Mouse (Mus musculus) T-helper 17 cell (primary cell): ENCODE measurements around the gene Gm10226.
"Not testable (repeated sequence)": the region's sequence is repeated elsewhere in the genome, so short reads cannot be mapped to it uniquely, and the experiment has no call there.

ENCODE experiments used
- in situ Hi-C, 2 experiments: fragments of 300-600 bp; cut with MboI, MseI; formaldehyde crosslinking; loops; 1 replicate in 1 of 2; 2 replicates in 1 of 2; pipeline ENCODE4 v1.15.1; 2025; ENCODE audit warnings: high pct_unique_total_duplicates in 2 of 2

The Gm10226 gene

DNA sequence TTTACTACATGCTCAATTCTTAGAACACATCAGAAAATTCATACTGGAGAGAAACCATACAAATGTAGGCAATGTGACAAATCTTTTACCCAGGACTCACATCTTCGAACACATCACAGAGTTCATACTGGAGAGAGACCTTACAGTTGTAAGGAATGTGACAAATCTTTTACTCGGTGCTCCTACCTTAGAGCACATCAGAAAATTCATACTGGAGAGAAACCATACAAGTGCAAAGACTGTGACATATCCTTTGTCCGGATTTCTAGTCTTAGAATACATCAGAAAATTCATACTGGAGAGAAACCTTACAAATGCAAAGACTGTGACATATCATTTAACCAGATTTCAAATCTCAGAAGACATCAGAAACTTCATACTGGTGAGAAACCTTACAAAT is at the start of gene Gm10226:
Gm10226 (plus strand) TSS at position 301 of the 400 bp plus-strand sequence.
- in situ Hi-C loops, result no loop called here

DNA sequence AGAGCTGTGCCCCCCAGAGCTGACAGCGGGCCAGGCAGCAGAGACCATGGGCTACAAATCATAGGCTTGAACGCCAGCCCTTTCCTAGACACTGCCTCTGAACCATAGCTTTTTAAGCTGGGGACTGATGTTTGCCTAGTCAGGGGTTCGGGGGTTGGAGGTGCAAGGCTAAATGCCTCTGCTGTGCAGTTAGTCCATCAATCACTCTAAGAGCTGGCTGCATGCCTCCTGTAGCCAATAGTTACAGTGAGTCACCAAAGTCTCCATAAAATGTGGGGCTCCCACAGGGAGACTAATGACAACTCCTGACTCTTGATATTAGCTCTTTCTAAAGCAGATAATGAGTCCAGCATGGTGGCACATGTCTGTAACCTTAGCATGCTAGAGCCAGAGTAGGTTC is 42.9 kb upstream of the Gm10226 start:
- in situ Hi-C loops, result no loop called here

DNA sequence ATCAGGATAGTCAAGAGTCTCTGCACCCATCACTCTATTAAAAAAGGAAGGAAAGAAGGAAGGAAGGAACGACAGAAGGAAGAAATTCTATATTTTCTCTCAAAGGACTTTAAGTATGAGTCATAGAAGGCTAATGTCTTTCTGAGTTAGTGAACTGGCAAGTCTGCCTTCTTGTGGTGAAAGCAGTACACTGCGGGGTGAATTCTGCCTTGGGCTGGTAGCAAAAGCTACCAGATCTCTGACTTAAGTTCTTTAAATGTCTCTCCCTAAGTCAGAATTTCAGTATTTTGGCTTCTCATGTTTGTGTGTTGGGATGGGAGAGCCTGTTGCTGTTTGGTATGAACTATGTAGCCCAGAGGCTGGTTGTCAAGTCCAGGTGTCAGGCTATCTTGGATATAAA is 41.7 kb upstream of the Gm10226 start:
- in situ Hi-C loops, result loop anchor here in 1 of 2 experiments (10.0 kb wide), 1 partner anchor 705 kb away; the partner anchor contains the start of gene Ppp2r1a

DNA sequence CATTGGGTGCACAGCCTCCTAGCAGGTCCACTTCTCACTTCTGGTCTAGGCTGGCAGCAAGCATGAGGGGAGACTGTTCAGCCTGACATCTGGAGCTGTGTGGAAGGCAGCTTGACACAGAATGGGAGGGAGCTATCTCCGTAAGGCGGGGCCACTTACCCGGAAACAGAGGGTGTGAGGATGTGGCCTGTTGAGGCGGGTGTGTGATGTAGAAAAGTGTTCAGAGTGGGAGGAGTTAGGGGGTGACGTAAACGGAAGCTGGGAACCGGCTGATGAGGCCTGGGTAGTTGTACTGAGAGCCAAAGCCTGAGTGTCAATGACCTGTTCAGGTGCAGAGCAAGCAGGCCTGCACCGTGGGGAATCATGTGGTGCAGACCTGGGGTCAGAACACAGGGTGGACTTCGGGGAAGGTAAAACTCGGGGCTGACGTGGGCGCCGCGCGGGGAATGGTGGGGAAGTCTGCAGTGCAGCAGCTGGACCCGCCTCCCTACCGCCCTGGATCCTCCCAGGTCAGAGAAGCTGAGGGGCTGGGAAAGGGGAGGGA is 41.2 kb upstream of the Gm10226 start, which contains the start of gene Zfp983:
Zfp983 (plus strand) TSS at position 261 of the 544 bp plus-strand sequence.
- in situ Hi-C loops, result loop anchor here in 1 of 2 experiments (10.0 kb wide), 1 partner anchor 706 kb away; the partner anchor contains the start of gene Ppp2r1a

DNA sequence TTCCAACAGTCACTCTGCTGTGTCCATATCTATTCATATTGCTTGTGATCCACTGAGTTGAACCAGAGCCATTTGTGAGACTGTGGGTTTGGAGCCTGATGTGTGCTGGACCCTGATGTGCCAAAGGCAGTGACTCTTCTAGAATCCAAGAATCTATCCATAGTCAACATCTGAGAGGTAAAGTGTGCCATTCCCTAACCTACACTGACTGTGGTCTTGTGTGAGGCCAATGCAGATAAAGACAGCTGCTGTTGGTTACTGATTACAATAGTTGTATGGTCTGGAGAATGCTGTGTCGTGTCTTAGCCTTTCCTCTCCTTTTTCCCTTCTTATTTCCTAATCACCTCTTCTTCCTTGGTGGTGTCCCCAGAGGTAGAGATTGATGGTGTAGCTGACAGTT is 12.8 kb upstream of the Gm10226 start:
- in situ Hi-C loops, result not testable (repeated sequence)

DNA sequence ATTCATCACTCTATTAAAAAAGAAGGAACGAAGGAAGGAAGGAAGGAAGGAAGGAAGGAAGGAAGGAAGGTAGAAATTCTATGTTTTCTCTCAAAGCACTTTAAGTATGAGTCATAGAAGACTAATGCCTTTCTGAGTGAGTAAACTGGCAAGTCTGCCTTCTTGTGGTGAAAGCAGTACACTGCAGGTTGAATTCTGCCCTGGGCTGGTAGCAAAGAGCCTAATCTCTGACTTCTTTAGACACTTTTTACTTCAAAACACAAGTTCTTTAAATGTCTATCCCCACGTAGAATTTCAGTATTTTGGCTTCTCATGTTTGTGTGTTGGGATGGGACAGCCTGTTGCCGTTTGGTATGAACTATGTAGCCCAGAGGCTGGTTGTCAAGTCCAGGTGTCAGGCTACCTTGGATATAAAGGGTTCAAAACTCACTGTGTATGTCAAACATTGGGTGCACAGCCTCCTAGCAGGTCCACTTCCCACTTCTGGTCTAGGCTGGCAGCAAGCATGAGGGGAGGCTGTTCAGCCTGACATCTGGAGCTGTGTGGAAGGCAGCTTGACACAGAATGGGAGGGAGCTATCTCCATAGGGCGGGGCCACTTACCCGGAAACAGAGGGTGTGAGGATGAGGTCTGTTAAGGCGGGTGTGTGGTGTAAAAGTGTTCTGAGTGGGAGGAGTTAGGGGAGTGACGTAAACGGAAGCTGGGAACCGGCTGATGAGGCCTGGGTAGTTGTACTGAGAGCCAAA is 12.2 kb upstream of the Gm10226 start:
- in situ Hi-C loops, result no loop called here

DNA sequence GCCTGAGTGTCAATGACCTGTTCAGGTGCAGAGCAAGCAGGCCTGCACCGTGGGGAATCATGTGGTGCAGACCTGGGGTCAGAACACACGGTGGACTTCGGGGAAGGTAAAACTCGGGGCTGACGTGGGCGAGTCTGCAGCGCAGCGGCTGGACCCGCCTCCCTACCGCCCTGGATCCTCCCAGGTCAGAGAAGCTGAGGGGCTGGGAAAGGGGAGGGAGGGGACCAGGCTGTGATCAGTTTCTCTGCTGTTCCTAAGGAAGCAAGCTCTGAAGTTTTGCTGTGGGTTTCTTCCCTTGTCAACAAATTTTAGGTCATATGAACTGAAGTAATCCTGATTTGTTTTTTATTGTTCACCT is 11.7 kb upstream of the Gm10226 start:
- in situ Hi-C loops, result not testable (repeated sequence)

DNA sequence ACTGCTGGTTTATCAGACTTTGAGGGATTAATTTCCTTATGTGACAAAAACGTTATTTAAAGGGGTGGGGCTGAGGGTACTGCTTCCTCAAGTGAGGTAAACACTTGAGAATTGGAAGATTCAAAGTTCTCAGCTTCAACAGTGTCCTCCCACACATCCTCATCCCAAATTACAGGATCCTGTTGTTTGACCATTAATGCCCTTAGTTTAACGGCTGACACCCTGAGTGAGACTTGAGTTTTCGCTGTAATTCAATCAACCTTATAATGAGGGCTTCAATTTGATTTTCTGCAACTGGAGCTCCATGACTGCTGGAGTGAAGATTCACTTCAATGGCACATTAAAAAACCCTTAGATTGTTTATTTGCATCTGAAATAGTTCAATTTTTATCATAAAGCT is 1.7 kb downstream of the Gm10226 start:
- in situ Hi-C loops, result no loop called here

DNA sequence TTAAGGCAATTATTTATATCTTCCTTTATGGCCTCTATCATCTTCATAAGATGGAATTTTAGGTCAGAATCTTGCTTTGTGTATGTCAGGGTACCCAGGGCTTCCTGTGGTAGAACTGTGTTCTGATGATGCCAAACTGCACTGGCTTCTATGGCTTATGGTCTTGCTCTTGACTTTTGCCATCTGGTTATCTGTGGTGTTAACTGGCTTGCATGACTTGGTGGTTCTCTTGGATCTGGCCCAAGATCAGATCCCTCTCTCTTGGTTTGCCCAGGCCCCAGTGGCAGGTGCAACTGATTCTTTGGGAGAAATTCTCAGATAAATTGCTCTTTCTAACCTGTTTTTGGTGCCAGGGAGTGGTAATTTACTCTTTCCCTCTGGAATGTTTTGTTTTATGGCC is 4.4 kb downstream of the Gm10226 start:
- in situ Hi-C loops, result no loop called here

DNA sequence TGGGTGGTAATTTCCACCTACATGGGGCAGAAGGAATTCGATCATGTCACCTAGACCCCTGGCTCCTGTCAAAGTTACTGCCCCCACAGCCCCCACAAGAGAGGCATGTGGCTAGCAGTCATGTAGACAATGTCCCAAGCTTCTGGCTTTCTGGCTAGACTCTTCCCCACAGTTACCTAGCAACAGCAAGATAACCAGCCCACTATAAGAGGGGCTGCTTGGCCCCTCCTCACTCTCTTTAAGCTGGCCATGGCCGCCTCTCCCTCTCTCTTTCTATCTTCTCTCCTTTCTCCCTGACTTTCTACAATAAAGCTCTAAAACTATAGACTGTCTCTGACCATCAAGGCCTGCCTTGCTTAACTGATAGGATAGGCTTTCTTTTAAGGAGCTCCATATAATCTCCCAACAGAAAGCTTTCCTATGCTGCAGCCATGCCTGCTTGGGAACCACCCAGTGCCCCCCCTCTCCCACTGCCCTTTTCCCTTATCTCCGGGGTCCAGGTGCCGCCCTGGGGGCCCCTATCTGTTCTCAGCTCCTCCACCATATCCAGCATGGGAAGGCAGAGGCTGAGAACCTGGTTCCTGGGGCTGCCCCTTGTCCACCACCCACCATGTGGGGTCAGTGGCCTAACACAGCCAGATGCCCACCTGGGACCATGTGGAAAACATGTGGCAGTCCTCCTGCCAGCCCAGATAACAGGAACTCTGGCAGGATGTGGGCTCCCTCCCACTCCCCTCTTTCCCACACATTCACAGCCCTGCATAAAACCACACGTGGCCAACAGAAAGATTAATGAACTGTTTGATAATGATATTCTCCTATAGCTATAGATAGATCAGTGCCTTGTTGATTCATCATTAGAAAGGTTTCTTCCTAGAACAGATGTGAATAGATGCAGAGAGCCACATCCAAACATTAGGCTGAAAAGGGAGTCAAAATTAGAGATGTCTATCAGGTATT is 10.9 kb downstream of the Gm10226 start:
- in situ Hi-C loops, result no loop called here

DNA sequence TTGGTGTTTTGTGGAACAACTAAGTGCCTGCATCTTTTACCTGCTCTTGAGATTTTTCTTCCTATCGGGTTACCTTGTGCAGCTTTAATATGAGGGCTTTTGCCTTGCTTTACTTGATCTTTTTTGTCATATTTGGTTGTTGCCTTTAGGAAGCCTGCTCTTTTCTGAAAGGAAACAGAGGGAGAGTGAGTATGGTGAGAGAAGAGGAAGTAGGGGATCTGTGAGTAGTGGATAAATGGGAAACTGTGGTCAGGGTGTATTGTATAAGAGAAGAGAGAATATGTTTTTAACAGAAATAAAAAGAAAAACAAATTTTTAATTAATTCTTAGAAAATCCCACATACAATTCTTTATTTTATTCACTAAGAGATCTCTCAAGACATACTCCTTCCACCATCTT is 11.8 kb downstream of the Gm10226 start:
- in situ Hi-C loops, result no loop called here

DNA sequence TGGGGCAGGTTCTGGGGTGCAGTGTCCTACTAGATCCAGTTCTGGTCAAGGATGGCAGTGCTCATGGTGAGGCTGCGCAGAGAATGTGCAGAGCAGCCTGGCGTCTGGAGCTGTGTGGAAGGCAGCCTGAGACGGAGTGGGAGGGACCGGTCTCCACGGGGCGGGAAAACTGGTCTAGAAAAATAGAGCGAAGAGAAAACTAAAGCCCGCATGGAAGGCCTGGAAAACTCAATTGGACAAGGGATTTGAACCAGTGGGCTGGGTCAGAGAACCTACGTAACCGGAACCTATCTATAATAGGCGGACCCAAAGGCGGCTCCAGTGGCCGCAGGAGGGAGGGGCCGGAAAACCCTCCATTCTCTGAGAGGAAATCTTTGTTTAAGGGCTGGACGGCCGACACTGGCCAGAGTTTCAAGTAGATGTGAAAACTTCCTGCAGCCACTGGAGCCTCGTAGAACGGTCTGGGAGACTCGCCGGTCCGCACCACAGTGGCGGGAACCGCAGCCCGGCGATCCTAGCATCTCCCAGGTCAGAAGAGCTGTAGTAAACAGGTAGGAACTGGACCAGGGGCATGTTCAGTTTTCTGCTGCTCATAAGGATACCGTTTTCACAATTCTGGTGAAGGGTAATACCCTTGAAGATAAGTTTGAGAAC is 15.8 kb downstream of the Gm10226 start, which contains the start of gene Zfp760:
Zfp760 (plus strand) TSS at position 399 of the 654 bp plus-strand sequence.
- in situ Hi-C loops, result loop anchor here (5.0 kb wide), 1 partner anchor 1620 kb away; no protein-coding TSS in a partner anchor

DNA sequence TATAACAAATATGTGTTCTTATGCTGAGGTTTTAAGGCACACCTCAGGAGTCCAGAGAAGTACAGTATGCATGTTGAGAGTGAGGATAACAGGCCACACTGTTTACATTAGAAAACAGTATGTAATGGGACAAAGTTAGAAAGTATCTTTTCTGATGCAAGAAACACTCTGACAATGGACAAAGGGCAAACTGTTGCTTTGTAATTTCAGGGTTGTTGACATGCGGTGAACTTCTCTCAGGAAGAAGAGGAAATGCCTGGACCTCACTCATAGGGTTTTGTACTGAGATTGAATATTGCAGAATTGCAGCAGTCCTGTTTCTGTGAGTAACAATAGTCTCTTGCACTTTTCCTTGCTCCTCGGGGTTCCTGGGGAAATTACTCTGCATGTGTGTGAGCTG is 16.7 kb downstream of the Gm10226 start:
- in situ Hi-C loops, result loop anchor here (5.0 kb wide), 1 partner anchor 1619 kb away; no protein-coding TSS in a partner anchor

DNA sequence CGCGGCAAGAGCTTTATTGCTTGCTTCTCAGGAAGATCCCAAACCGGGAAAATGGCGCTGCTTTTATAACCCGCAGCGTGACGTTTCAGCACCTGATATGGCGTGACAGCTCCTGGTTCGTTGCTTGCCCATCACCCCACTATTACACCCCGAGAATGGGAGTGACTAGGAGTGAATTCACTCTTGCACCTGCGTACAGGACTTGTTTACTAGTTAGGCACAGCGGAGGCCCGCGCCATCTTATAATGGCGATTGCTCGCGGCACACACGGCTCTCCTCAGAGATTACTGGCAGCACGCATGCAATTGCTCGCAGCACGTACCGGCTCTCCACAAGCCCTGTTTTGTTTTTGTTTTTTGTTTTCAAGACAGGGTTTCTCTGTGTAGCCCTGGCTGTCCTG is 38.8 kb downstream of the Gm10226 start, which contains the start of gene Zfp229:
Zfp229 (plus strand) TSS at position 301 of the 400 bp plus-strand sequence.
- in situ Hi-C loops, result loop anchor here in 1 of 2 experiments (5.0 kb wide), 1 partner anchor 1727 kb away; no protein-coding TSS in a partner anchor

DNA sequence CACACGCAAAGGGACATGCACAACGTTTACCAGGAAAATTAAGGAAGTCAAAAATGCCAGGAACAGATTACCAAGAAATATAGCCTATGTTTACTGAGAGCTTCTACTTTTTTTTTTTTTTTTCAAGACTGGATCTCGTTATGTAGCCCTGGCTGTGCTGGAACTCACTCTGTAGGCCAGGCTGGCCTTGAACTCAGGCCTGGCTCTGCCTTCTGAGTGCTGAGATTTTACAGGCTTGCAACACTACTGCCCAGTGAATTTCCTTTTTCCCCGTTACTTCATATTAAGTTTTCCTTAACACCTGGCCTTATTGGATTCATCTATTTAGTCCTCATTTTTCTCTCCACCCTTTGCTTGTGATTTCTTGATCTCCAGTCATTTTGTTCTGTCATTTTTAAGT is 41.4 kb downstream of the Gm10226 start:
- in situ Hi-C loops, result loop anchor here in 1 of 2 experiments (5.0 kb wide), 1 partner anchor 1724 kb away; no protein-coding TSS in a partner anchor

DNA sequence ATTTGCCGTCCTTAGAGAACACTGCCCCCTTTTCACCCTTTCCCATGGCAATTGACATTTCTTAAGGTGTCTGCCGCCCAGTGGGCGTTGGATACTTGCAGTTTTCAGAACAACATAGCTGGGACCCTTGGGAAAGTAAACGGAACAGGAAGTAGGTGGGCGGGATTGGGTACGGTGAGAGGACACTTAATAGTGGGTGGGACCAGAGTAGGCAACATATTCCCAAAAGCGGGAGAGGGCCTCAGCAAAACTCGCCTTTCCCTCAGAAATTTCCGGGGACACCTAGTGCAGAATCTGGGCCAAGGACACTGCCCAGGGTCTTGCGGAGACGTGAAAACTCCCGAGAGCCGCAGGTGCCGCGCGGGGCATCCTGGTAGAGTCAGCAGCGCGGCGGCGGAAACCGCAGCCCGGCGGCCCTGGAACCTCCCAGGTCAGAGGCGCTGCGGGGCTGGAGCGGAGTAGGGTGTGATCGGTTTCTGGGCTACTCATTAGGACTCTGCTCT is 41.9 kb downstream of the Gm10226 start:
- in situ Hi-C loops, result loop anchor here in 1 of 2 experiments (5.0 kb wide), 1 partner anchor 1724 kb away; no protein-coding TSS in a partner anchor
